Mouse (Mus musculus) brain, adult 10 weeks (tissue): ENCODE measurements around the gene Kmt2e. TPM values are rescaled to one million over a fixed set of nuclear protein-coding genes. Genes with fewer than 3 reads are reported as not detected.

Experiments used
- polyA plus RNA-seq: library from polyadenylated mRNA; stranded (reverse); fragments of 350-450 nt; fragmentation: Illumina TruSeq; extraction: RNeasy Lipid Tissue Mini Kit (QIAGEN cat#74804); gene quantifications from one replicate; pipeline ENCODE4 v1.2.3, GENCODE M21; 2015; ENCODE audit warnings: low read depth, low replicate concordance

Gene Kmt2e
- polyA plus RNA-seq: 35.4 TPM

DNA sequence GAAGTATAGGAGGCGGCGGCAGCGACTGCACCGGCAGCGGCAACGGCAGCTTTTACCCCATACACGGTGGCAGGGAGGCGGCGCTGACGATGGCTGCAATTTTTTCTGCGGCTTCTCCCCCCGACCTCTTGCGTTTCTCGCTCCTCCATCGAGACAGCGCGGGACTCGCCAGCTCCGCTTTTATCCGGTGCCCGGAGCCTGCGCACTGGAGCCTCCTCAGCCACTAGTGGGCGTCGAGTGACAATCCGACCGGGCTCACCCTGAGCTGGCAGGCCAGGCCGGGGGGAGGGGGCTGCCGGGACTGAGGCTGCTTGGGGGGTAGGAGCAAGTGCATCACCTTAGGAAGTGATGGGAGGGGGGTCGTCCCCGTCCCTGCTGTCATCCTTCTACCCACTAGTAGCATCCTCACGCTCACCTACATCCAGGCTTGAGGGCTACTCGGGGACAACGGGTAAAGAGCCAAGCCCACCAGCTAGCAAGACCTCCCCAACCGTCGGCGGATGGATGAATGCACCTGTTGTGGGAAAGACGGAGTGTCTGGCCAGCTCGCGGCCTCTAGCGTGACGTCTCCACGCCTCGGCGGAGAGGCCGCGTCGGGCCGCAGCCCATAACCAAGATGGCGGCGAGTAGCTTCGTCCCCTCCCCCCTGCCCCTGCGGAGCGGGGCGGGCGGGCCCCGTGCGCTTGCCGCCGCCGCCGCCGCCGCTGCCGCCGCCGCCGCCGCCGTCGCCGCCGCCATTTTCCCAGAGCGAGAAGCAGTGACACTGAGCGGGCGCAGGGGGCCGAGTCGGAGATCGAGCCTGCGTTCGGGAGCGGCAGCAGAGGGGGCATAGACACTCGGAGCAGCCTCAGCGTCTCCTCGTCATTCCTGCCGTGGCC, at the start of gene Kmt2e:
Gene Kmt2e (plus strand): TSS at position 722 of the 878 bp plus-strand sequence.

